Mouse (Mus musculus) cerebellum, adult 9-11 months (tissue): Measurements from ENCODE around the gene Ccdc92b.
"Not testable (repeated sequence)": the region's sequence is repeated elsewhere in the genome, so short reads cannot be mapped to it uniquely, and the experiment has no call there.

Source experiments
- DNase-seq: peaks from one replicate; pipeline ENCODE4 v3.0.0; 2022

The Ccdc92b gene

DNA sequence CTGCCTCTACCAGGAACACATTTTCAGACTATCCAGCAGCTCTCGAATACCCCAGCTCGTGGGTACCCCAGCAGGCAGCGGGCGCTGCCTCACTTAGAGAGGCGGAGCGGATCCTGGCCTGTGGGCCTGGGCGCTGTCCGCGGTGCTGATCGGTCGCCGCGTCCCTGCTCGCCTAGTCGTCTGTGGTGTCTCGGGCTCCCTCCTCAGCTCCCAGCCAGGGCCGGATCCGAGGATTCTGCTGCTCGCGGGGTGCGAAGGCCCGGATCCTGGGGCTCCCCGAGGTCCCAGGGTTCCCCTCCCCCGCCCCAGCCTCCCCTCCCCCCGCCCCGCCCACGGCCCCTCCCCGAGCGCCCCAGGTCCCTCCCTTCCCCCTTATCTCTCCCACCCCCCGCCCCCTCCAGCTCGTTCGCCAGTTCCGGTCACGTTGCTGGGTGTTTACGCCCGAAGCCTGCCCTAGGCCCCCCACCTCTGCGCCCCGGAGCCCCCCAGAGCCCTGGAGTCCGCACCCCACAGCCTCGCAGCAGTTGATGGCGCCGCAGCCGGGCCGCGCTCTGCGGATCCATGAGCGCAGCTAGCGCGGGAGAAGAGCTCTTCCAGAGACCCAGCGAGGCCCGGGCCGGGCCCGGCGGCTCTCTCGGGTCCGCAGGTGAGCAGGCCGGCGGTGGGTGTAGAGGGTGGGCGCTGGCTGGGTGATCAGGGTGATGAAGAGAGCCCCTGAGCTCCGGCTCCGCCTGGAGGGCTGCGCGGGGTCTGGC is at the start of gene Ccdc92b:
Ccdc92b (plus strand) TSS at position 405 of the 755 bp plus-strand sequence.
- peak; percentile 76 for DNase-seq

DNA sequence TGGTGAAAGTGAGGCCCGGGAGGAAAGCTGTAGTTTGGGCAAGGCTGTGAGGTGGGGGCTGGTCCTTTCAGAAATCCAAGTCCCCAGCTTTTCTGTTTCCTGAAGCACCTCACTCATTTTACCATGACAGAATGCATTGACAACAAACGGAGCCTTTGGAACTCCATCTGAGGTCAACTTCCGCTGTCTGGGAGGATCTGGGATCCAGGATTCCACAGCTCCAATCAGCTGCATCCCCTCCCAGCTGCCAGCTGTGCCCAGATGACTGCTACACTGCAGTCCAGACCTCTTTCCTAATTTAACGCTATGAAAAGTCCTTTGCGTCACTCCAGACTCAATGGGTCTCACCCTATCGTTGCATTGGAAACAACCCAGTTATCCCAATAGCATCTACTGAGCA is 49.7 kb upstream of the Ccdc92b start:
- no peak for DNase-seq

DNA sequence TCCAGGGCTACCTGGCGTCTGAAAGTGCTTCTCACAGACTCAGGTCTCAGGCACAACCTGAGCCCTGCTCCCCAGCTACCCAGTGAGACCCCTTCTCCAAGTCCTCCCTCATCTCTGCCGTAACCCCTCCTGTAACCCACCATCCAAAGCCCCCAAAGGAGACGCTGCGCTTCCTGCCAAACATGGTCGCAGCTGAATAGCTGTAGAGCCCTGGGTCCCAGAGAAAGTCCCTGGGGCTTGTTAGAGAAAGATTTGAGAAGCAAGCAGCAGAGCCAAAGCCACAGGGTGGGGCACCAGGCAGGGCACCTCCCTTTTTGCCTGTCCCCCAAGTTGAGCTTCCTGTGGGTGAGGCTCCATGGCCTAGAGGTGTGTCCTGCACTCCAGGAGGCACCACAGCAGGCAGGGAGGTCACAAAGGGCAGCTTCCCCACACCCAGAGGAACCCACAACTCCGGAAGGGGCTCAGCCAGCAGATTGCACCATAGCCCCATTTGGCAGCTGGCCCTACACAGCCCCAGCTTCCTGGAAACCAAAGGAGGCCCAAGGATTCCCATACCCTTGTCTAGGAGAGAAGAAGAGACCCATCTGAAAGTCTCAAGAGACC is 46.8 kb upstream of the Ccdc92b start:
- no peak for DNase-seq

DNA sequence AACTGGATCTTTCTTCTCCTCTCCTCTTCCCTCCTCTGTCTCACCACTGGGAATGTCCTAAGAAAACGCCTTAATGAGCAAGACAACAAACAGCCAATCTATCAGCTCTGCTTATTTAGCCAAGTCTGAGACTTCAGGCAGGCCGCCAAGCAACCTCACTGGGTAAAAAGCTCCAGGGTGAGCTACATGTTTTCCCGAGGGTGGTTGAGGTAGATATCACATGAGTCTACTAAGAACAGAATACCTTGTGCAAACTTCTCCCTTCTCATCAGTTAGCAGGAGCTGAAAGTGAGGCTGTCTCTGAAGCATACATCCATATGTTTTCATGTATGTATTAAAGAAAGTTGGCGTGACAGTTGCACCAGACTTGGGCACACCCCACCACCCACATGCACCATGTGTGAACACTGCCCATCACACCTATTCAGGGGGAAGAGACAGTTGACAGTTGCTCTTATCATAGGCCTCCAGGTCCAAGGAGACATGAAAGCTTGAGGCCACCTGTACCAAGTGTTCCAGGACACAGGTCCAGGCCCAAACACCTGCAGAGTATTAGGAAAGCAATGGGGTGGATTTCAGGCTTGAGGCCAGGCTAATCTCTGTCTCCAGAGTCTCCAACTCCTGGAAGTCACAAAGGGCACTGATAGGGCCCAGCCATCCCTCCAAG is 44.5 kb upstream of the Ccdc92b start:
- DNase-seq = peak; percentile 26

DNA sequence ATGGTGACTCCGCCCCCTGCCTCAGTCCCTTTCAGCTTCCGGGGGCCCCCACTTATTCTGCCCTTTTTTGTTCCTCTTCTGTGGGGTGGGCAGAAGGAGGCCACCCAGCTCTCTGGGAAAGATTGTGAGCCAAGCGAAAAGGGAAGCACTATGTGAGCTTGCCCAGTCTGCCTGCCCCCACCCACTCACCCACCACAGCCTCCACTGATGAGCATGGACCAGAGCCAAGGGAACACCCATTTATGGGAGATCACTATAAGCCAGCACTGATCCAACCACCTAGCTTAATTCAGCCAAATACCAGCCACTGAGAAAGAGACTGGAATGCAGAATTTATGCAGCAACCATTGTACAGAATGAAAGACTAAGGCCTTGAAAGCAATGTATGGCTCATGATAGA is 43.5 kb upstream of the Ccdc92b start:
- DNase-seq = no peak

DNA sequence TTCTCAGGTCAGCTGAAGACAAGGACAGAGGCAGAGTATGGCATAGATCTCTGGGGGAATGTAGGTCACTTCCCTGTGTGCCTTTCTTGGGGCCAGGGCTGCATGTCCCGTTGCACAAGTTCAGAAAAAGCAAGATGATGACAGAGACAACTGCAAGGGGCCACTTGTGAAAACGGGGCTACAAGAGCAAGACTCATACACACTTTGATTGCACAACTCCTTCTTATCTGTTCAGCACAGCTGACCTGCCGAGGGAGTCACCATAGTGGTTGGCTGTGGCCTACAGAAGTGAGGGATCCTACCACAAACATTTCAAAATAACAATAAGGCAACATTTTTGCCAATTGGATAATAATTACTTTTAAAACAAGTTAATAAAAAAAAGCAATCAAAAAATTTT is 42.3 kb upstream of the Ccdc92b start:
- no peak for DNase-seq

DNA sequence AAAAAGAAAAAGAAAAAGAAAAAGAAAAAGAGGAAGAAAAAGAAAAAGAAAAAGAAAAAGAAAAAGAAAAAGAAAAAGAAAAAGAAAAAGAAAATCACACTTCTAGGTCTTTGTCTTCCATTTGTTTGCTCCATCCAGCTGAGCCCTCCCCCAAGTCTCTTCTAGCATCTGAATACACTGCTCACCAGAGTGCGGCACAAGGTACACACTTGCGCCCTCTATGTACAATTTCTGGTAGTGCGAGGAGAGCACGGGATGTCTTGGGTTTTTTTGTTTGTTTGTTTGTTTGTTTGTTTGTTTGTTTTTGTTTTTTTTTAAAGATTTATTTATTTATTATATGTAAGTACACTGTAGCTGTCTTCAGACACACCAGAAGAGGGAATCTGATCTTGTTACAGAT is 38.1 kb upstream of the Ccdc92b start:
- DNase-seq = not testable (repeated sequence)

DNA sequence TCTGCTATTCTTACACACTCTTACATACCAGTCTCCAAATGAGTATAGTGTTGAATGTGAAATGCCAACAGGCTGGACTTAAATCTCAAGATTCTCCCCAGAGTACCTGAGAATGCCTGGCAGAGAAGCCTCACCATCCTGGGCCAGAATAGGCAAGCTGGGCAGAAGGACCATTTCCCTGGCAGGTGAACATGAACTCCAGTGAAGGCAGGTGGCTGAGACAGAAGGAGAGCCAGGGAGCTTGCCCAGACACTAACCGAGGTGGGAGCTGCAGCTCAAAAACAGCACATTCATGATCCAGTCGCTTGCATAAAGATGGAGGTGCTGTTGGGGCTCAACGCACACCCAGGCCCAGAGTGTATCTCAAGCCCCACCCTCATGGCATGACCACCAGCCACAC is 36.9 kb upstream of the Ccdc92b start:
- DNase-seq = peak; percentile 90

DNA sequence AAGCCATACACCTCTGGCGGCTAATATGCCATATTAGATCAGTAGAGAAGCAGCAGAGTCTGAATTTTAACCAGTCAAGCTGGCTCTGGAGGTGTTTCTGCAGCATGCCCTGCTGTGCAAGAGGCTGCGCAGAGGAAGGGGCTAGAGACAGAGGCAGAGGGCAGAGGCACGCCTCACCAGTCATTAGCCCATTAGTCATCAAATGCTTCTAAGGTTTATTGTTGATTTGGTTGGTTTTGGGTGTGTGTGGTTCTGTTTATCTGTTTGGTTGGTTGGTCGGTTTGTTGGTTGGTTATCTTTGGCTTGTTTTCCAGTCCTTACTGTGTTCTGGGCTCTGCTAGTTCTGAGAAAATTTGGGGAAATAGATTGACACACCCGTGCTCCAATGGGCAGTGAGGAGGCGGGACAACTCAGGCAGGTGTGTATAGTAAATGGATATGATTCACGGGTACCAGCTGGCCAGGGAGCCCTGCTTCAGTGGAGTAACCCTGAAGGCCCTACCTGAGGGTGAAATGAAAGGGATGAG is 35.5 kb upstream of the Ccdc92b start:
- DNase-seq = no peak

DNA sequence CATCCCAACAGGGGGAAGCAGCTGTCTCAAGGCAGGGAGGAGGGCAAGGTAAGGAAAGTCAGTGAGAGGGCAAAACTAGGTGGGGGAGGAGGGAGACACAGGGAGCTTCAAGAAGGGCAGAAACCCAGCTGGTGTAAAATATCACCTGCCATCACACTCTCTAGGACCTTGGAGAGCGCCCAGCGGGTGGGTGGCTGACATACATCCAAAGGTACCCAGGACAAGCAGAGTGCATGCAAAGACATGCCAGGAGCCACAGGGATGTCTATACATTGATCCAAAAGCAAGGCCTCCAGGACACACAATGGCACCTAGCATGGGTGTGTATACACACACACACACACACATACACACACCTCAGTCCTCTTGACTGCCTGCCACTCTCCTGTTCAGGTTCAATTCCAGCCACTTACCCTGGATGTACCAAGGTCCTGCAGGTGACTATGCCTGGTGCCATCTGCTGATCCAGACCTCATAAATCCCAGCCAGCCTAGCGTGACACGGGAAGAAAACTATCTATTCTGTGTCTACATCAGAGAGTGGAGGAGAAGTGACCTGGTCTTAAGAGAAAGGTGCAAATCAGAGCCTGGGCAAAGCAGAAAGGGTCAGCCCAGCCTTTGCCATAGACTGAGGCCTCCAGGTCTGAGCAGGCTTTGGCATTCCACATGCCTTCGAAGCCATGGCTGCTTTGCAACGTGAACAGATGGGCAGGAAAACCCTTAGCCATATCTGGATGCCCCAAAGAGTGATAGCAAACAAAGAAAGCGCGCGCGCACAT is 34.3 kb upstream of the Ccdc92b start:
- DNase-seq = peak; percentile 60

DNA sequence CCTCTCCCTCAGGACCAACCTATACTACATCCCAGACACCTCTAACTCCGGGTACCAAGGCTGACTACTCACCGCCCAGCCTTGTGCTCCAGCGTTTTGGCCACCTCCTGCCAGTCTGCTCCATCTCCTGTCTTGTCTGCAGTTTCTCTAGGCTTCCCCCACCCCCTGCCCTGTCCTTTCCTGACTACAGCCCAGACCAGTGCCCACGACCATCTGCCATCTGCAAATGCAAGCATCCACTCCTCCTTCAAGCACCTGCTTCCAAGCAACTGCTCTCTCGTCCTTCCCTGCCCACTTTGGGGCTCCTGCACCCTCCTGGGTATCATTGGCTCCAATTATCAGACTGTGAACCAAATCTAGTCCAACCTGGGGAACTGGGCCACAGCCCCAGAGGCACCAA is 33.0 kb upstream of the Ccdc92b start:
- peak; percentile 80 for DNase-seq

DNA sequence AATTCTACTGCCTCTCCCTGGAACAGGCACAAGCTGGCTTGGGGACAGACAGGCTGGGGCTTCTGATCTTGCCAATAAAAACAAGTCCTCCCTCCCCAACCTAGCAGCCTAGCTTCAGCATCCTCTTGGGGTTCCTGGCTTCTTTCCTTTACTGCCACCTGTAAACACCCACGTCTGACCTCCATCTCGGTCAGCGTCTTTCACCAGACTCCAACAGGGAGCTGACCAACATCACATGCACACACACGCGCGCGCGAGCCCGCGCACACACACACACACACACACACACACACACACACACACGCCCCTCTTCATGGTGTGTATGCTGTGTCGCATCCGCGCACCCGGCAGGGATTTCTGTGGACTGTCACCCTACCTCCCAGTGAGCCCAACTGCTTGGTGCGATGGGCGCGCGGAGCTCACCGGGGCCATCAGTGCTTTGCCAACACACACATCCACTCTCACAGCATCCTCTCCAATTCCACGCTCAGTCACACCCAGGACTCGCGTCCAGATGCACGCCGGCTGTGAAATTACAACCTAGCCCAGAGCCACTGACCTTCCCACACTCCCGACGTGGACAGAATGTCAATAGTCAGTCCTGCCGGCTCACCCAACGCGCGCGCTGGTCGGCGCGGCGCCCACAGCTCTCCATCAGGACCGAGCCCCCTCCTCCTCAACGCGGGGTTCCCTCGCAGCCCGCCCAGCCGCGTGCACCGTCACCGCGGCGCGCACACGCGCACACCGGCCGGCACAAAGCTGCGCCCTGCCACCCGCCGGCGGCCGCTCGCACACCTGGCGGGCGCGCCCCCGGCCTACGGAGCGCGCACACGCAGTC is 29.8 kb upstream of the Ccdc92b start:
- peak; percentile 93 for DNase-seq

DNA sequence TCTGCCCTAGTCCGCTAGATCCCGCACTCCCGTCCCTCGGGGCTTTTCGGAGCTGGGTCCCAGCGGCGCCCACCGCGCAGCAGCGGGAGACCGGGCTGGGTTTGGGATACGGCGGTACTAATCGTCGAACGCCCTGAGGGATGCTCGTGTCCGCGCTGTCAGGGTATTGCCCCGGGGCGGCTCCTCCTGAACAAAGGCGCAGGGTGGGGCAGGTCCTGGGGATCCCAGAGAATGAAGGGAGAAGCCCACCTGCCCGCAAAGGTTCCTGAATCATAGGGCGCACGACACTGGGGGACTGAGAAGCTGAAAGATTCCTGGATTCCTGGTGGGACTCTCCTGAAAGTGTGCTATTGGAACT is 29.2 kb upstream of the Ccdc92b start:
- DNase-seq = no peak

DNA sequence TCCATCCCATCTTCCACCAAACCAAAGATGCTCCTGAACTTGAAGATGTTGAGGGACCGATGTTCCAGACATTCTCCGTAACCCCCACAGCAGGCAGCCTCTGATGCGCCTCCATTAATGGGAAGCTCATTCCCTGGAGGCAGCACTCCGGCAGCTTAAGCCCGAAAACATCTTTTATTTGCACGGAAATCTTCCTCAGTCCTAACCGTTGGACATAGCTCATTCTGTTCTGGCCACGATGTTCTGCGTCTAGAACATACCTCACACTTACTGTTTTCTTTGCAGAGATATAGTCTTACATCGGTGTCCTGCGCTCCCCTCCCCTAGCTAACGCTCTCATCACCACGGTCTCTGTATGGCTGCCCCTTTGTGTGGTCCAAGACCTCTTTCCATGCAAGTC is 28.7 kb upstream of the Ccdc92b start:
- DNase-seq = peak; percentile 20

DNA sequence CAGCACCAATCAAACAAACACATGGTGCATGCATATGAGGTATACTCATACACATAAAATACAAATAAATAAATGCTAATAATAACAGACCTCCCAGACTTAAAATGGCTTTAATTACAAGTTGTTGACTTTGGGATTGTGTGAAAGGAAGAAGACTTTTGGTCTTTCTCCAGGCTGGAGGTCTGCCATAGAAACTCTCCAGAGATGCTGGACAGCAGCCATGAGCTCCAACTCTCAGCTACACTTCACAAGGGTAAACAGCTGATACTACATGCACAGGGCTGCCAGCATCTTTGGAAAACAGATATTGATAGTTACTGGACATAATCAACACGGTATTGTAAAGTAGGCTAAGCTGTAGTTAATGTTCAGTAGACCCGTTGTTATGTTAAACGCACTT is 27.2 kb upstream of the Ccdc92b start:
- DNase-seq = peak; percentile 26

DNA sequence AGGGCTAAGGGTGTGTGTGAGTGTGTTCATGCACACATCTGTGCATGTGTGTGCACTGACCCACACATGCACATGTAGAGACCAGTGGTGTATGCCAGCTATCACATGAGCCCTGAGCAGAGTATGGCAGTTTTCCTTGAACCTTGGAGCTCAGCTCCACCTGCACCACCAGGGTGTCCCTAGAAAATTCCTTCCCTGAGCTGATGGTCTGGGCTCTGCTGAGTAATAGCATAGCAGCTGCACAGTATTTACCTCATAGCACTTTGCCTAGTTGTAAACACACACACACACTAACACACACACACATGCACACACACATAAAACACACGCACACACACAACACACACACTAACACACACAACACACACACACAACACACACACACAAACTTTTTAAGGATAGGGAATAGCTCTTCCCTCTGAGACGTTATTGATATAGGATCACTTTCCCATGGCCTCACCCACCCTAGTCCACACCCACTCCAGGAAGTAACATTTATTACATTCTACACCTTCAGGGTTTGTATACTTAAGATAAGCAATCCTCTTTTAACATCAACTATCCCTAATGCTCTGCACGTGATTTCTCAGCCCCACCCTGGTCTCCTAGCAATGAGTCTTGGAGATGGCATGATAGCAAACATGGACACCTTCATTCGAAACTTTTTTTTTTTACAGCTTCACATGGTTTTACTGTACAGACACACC is 22.0 kb upstream of the Ccdc92b start:
- no peak for DNase-seq

DNA sequence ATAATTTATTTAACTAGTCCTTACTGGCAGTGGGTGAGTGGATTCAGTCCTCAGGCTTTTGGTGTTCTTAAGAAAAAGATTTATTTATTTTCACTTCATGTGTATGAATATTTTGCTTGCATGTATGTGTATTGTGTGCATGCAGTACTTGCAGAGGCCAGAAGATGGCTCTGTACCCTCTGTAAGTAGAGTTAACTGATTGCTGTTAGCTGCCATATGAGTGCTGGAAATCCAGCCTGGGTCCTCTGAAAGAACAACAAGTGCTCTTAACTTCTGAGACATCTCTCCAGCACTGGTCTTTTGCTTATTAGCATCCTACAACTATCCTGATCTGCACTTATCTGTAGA is 21.4 kb upstream of the Ccdc92b start:
- no peak for DNase-seq

DNA sequence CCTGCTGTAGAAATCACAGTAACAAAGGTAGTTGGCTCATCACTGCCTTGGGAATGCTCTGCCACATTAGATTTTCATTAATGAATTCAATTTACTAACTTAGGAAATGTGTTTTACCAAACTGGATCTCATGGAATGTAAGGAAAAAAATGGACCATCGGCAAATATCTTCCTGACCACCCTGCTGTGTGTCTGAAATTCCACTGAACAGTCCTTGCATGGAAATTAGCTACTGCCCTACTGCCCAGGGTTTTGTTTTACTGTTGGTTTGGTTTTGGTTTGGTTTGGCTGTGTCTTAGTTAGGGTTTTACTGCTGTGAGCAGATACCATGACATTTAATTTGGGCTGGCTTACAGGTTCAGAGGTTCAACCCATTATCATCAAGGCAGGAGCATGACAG is 17.1 kb upstream of the Ccdc92b start:
- no peak for DNase-seq

DNA sequence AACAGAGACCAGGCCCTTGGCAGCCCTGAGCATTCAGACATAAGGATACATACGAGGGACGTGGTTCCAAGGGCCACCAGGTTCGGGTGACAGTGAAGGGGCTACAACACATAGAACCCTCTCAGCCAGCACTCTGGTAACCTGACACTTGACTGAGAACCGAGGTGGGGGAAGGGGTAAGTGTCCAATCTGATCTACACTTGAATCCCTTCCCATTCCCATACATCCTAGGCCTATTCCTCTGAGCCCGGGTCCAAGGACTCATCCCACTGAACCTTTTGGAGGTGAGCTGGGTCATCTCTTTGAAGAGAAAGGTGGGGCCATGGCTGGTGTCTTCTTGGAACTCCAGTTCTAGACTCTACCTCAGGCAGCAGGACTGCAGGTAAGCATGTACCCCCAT is 9.3 kb upstream of the Ccdc92b start:
- no peak for DNase-seq

DNA sequence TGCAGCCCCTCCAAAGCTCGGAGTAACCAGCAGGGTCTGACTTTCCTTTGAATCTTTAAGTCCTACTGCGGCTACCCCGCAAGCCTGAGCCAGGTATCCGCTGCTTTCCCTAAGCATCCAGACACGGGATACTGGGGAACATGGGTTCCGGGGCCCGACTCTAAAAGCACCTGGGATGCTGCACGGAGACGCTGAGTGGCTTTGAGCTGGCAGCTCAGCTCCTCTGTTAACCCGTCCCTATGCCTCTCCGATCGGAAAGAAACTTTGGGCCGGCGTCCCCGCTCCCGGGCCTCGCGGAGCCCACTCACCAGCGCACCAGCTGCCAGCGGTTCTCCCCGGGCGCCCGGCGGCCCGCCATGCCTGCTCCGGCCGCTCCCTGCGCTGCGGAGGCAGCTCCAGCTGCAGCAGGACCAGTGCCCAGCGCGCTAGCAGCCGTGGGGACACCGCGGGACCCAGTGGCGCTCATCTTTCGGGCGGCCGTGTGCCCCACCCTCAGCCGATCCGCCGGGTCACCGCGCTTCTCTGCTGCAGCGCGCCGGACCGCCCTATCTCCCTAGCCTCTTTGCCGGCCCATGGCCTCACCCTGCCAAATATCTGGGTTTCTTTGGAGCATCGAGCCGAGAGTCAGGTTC is 8.7 kb upstream of the Ccdc92b start, which contains the start of gene Rap1gap2:
Rap1gap2 (minus strand) TSS at position 371 of the 632 bp plus-strand sequence.
- DNase-seq = no peak

DNA sequence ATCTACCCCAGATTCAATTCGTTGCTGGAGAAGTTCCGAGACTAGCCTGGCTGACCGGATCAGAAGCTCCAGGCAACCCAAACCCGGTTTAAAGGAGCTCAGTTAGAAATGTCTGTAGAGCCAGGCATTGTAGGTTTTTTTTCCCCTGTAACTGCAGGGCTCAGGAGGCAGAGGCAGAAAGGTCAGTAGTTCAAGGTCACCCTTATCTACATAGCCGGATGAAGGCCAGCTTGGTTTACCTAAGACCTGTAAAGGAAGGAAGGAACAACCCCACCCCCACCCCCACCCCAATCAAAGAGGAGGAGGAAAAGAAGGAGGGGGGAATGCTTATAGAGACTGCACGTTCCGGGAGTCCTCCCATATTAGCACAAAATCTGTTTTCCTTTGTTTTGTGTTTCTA is 8.0 kb upstream of the Ccdc92b start:
- DNase-seq = no peak
